Mouse (Mus musculus): ENCODE measurements around the gene Lect2. TPM values are rescaled to one million over a fixed set of nuclear protein-coding genes. Genes with fewer than 3 reads are reported as not detected.

Lect2 gene
- polyA plus RNA-seq, 1 experiment from 2014 or later = not detected

DNA sequence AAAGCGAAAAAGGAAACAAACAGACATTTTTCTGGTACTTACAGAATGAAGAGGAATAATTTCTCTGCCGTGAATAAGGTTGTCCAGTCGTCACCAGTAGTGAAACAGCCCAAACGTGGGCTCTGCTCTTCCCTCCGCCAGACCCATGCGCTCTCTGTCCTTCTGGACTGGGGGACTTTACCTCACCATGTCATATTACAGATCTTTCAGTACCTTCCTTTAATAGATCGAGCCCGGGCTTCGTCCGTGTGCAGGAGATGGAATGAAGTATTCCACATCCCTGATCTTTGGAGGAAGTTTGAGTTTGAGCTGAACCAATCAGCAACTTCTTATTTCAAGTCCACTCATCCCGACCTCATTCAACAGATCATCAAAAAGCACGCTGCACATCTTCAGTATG lies 21.4 kb downstream of the Lect2 start:
- Histone ChIP-seq H3K4me1 (peaks cover 13% of the 10 kb centered on the region), H3K27ac (replicated peaks) (no peak overlapping the region), H3K27me3 (ENCODE audit: low read depth, poor library complexity, severe bottlenecking) (no peaks in the 10 kb centered on the region), H3K9me3 (replicated peaks) (no peaks in the 10 kb centered on the region), H3K36me3 (no peaks in the 10 kb centered on the region), H3K4me3 (no peak overlapping the region)
- DNase-seq (ENCODE audit: low spot score) = no peak
- 88% methylated on average over 12 of the region's 12 CpGs for WGBS

DNA sequence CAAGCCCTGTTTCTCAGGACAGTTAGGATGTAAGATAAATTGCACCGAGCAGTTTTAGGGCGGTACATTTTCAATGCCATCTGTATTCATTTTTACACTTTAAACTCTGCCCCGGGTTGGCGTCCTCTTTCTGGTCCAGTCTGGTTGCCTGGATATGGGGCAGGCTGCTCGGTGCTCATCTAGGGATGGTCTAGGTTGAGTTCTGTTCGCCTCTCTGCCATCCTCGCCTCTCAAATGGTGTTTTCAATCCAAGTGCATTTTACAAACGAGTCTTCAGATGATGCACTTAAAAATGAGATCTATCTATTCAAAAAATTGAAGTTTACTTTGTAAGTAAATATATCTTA lies 25.5 kb downstream of the Lect2 start:
- Histone ChIP-seq H3K36me3 (no peaks in the 10 kb centered on the region), H3K9me3 (replicated peaks) (no peaks in the 10 kb centered on the region), H3K4me3 (peak overlapping the region; percentile 80), H3K27me3 (ENCODE audit: low read depth, poor library complexity, severe bottlenecking) (no peaks in the 10 kb centered on the region), H3K27ac (replicated peaks) (peak overlapping the region; percentile 78), H3K4me1 (peaks cover 13% of the 10 kb centered on the region)
- 7% methylated on average over 8 of the region's 8 CpGs for WGBS
- no peak for DNase-seq (ENCODE audit: low spot score)

DNA sequence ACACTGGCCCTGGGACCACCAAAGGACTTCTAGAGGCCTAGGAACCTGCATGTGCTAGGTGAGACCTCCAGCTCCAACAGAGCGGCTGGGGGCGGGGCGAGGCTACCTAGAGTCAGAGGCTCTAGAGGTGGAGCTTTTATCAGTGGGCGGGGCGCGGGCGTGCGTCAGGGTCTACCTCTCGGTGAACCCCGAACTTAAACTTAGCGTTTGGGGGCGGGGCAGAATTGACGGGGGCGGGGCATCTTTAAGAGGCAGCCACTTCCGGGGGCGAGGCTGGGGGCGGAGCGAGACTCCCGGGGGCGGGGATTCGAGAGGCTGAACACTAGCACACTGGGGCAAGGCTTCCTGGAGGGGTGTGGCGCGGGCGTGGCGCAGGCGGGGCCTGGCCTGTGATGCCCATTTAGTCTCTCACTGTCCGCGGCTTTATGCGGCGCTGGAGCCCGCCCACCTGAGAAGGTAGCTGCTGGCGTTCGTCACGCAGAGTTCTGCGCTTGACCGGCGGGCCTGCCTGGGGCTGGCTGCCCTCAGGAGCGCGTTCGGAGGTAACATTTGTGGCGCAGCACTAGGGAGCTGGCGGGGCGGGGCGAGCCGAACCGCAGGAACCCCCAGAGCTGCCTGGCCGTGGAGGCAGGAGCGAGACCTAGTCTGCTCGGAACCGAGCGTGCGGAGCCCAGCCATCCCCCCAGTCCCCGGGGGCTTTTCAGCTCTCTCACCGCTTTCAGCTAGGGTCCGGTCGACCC lies 26.1 kb downstream of the Lect2 start, which contains the start of gene Fbxl21:
Fbxl21 (plus strand) TSS at position 392 of the 740 bp plus-strand sequence.
- under 1% methylated on average over 56 of the region's 56 CpGs for WGBS

DNA sequence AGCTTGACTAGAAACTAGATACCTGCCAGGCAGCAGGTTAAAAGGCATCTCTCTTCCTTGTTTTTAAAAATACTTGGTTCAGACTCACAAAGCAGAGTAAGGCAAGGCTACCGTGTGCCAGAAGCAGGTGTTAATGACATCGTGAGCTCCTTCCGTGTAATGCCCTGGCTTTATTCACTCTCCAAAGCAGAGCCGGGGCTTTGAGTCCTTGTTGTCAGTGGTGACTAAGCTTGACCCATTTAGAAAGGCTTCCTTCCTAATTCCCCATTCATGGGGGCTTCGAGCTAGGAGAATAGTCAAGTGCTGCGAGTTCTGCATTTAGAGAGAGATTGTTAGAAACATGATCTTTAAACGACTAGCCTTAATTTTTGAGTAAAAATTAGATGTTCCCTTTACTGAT lies 31.5 kb downstream of the Lect2 start:
- WGBS = 34% methylated on average over 7 of the region's 7 CpGs

More for the DNA sequence above, 26.1 kb downstream of the Lect2 start, which contains the start of gene Fbxl21:
- Histone ChIP-seq H3K27me3 (ENCODE audit: low read depth, poor library complexity, severe bottlenecking) (no peaks in the 10 kb centered on the region), H3K27ac (replicated peaks) (peak within 1 kb of the TSS; percentile 78), H3K4me3 (peak within 1 kb of the TSS; percentile 80), H3K36me3 (no peaks in the 10 kb centered on the region), H3K4me1 (peaks cover 13% of the 10 kb centered on the region), H3K9me3 (replicated peaks) (no peaks in the 10 kb centered on the region)
- DNase-seq (ENCODE audit: low spot score) = peak; percentile 92

DNA sequence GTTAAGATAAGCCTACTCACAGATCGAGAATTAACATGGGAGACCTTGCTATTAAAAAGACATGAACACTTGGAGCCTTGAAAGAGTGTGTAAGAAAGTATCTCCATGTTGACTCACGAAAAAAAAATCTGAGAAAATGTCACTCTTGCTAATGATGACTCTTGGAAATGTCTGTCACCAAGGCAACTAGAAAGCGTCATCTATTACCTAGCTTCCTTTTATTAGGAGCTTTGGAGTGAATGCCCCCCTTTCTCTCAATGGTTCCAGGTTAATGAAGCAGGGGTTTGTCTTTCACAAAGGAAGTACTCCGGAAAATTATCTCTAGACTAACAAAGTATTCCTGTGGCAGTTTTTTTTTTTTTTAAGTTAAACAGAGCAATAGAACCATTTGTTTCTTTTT lies 32.0 kb downstream of the Lect2 start:
- DNase-seq (ENCODE audit: low spot score) = no peak
- H3K27me3 ChIP-seq (ENCODE audit: low read depth, poor library complexity, severe bottlenecking) = no peaks in the 10 kb centered on the region
- WGBS = 73% methylated on average over 4 of the region's 4 CpGs

More for the DNA sequence above, 31.5 kb downstream of the Lect2 start:
- no peaks in the 10 kb centered on the region for H3K27me3 ChIP-seq (ENCODE audit: low read depth, poor library complexity, severe bottlenecking)
- H3K9me3 ChIP-seq (replicated peaks) = no peaks in the 10 kb centered on the region
- no peak overlapping the region for H3K27ac ChIP-seq (replicated peaks)
- H3K36me3 ChIP-seq = no peaks in the 10 kb centered on the region
- no peak for DNase-seq (ENCODE audit: low spot score)
- no peak overlapping the region for H3K4me3 ChIP-seq
- H3K4me1 ChIP-seq = peaks cover 7% of the 10 kb centered on the region

DNA sequence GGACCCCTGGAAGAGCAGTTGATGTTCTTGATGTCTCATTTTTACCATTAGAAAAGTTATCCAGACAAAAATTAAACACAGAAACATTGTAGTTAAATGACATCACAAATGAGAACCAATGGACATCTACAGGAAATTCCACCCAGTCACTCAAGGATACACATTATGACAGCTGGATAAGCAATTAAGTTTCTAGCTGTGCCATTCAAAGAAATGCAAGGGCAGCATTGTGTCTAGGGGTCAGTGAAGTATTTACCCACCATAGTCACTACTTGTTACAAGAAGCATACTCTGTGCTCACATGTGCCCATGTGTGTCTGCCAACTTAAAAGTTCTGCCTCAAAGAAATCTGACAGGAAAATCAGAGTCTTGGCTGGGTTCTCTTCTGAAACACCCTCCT lies 34.7 kb downstream of the Lect2 start:
- Histone ChIP-seq H3K4me1 (peaks cover 7% of the 10 kb centered on the region), H3K9me3 (replicated peaks) (no peaks in the 10 kb centered on the region), H3K27me3 (ENCODE audit: low read depth, poor library complexity, severe bottlenecking) (no peaks in the 10 kb centered on the region), H3K27ac (replicated peaks) (no peak overlapping the region), H3K4me3 (no peak overlapping the region), H3K36me3 (no peaks in the 10 kb centered on the region)
- no peak for DNase-seq (ENCODE audit: low spot score)

More for the DNA sequence above, 32.0 kb downstream of the Lect2 start:
- H3K27ac ChIP-seq (replicated peaks) = no peak overlapping the region
- H3K4me3 ChIP-seq = no peak overlapping the region
- no peaks in the 10 kb centered on the region for H3K9me3 ChIP-seq (replicated peaks)
- H3K4me1 ChIP-seq = peaks cover 7% of the 10 kb centered on the region
- no peaks in the 10 kb centered on the region for H3K36me3 ChIP-seq

DNA sequence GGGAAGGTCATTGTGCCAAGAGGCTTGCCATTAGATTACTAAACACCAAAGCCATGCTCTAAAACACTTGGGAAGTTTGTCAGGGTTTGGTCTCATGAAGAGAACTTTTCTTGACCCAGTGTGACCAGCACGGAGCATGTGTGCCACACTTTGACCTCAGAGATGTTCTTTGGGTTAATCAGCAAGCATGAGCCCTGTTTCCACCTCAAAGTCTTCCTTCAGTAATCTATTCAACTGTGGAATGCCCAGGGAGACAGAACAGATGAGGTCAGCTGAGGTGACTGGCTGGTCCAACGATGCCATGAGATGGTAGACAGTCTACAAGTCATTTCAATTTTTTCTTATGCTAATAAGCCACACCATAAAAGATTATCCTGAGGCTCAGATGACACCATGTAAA lies 38.5 kb downstream of the Lect2 start:
- Histone ChIP-seq H3K4me3 (no peak overlapping the region), H3K27me3 (ENCODE audit: low read depth, poor library complexity, severe bottlenecking) (no peaks in the 10 kb centered on the region), H3K9me3 (replicated peaks) (no peaks in the 10 kb centered on the region), H3K4me1 (no peaks in the 10 kb centered on the region), H3K36me3 (no peaks in the 10 kb centered on the region), H3K27ac (replicated peaks) (no peak overlapping the region)
- 82% methylated on average over 2 of the region's 2 CpGs for WGBS
- DNase-seq (ENCODE audit: low spot score) = no peak

DNA sequence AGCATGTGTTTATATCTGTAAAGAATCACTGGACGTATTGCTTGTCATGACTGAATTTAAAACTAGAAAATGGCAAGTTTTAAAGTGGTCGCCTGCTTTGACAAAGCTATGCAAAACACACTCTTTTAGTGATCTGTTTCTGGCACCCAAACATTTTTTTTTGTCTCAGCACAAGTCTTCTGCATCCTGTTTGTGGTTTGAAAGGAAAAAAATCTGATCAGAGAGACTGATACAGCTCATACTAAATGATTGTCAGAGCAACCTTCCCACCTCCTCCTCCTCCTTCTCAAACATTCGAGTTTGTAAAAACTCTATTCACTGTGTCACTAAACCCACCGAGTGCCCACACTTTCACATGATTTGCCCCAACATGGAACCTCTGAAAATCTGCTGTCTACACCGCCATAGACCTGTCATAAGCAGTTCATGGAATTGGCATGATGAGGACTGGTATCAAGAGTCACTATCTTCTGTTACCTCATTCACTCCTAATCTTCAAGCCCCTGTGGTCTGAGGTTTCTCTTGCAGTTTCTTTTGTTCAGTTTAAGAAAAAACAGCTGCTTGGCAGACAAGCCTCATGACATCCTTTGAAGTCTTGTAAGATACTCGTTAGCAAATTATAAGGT lies 41.3 kb downstream of the Lect2 start:
- 85% methylated on average over 6 of the region's 6 CpGs for WGBS
- no peak for DNase-seq (ENCODE audit: low spot score)
- no peaks in the 10 kb centered on the region for H3K4me1 ChIP-seq
- H3K36me3 ChIP-seq = no peaks in the 10 kb centered on the region
- H3K4me3 ChIP-seq = no peak overlapping the region
- H3K27ac ChIP-seq (replicated peaks) = no peak overlapping the region
- no peaks in the 10 kb centered on the region for H3K27me3 ChIP-seq (ENCODE audit: low read depth, poor library complexity, severe bottlenecking)
- no peaks in the 10 kb centered on the region for H3K9me3 ChIP-seq (replicated peaks)

DNA sequence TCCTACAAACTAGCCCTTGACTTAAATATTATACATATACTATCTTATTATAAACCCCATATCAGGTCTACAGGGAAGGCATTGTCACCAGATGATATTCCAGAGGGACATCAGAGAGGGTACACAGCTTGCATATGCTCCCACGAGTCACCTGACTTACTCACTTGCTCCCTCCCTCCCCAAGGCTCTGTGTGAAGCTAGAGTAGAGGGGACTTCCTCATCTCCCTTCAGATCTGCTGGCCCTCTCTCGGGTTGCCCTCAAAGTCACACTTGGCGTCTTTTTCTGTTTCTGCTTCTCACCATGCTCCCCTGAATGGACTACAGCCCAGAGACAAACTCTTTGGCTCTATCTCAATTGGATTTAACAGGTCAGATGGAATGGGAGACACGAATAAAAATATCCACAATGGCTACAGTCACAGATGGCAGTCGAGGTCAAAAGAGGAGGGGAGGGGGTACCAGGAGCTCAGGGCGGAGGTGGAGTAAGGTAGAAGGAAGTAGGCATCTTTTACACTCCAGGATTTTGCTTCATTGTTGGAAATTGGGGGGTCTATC lies 46.4 kb downstream of the Lect2 start:
- WGBS = 69% methylated on average over 6 of the region's 6 CpGs

DNA sequence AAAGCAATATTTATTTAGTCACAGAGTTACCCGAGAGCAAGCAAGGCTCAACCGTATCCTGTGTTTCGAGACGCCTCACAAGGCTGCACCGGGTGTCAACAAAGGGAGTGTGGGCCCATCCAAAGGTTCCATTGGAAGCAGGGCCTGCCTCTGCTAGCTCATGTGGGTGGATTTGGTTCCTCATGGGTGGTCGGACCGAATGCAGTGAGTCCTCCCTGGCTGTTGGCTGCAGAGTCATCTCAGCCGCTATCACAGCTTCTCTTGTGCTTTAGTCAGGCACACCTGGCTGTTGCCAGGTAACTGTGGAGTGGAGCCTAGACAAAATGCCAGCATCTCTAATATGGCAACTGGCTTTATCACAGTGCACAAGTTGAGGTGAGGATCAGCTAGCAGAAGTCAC lies 47.7 kb downstream of the Lect2 start:
- Histone ChIP-seq H3K9me3 (replicated peaks) (no peaks in the 10 kb centered on the region), H3K27ac (replicated peaks) (no peak overlapping the region), H3K27me3 (ENCODE audit: low read depth, poor library complexity, severe bottlenecking) (no peaks in the 10 kb centered on the region), H3K4me3 (no peak overlapping the region), H3K36me3 (no peaks in the 10 kb centered on the region), H3K4me1 (no peaks in the 10 kb centered on the region)
- DNase-seq (ENCODE audit: low spot score) = no peak
- 91% methylated on average over 8 of the region's 8 CpGs for WGBS

More for the DNA sequence above, 46.4 kb downstream of the Lect2 start:
- Histone ChIP-seq H3K4me3 (no peak overlapping the region), H3K36me3 (no peaks in the 10 kb centered on the region), H3K27me3 (ENCODE audit: low read depth, poor library complexity, severe bottlenecking) (no peaks in the 10 kb centered on the region), H3K27ac (replicated peaks) (no peak overlapping the region), H3K9me3 (replicated peaks) (no peaks in the 10 kb centered on the region), H3K4me1 (no peaks in the 10 kb centered on the region)
- no peak for DNase-seq (ENCODE audit: low spot score)

DNA sequence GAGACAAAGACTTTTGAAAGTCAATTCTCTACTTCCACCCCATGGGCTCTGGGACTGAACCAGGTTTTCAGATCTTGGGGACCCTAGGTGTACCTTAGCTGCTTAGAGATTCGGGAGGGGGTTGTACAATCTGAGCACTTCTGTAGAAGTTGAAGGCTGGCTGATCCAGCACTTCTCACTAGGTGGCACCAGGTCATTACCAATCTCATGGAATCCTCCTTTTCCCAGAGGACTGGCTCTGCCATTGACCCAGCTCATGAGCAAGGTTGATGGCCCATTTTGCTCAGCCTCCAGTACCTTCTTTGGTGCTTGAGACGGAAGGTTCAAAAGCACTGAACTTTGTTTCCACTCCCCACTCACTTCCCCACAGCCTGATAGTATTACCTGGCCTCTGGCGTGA lies 48.2 kb downstream of the Lect2 start:
- Histone ChIP-seq H3K27me3 (ENCODE audit: low read depth, poor library complexity, severe bottlenecking) (no peaks in the 10 kb centered on the region), H3K4me1 (no peaks in the 10 kb centered on the region), H3K36me3 (no peaks in the 10 kb centered on the region), H3K4me3 (no peak overlapping the region), H3K9me3 (replicated peaks) (no peaks in the 10 kb centered on the region), H3K27ac (replicated peaks) (no peak overlapping the region)
- DNase-seq (ENCODE audit: low spot score) = no peak
- WGBS = 83% methylated on average over 3 of the region's 3 CpGs

DNA sequence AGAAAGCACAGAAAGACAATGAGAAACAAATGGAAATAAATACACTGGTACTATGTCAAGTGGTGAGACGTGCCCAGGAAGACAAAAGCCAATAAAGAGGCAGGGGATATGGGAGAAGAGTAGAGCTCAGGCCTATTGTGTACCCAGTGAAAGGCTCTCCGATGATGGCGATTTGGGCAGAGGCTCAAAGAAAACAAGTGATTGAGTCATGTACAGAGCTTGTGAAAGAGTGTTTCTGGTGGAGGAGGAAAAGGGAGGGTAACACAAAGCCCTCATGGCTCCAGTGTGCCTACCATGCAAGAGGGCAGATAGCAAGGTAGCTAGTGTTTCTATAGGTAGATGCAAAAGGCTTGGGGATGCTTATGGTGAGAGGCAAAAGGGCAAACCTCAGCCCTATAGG lies 53.9 kb downstream of the Lect2 start:
- peaks cover 4% of the 10 kb centered on the region for H3K4me1 ChIP-seq
- no peaks in the 10 kb centered on the region; the same call in 1 of the 2 replicates for H3K9me3 ChIP-seq (replicated peaks)
- H3K27me3 ChIP-seq (ENCODE audit: low read depth, poor library complexity, severe bottlenecking) = no peaks in the 10 kb centered on the region
- DNase-seq (ENCODE audit: low spot score) = no peak
- no peak overlapping the region for H3K4me3 ChIP-seq
- H3K27ac ChIP-seq (replicated peaks) = no peak overlapping the region
- 55% methylated on average over 3 of the region's 3 CpGs for WGBS
- H3K36me3 ChIP-seq = no peaks in the 10 kb centered on the region
